Mouse (Mus musculus) frontal cortex, adult 2 months (tissue): ENCODE data around the gene Tspan31. TPM values are rescaled to one million over a fixed set of nuclear protein-coding genes. Genes with fewer than 3 reads are reported as not detected.
"Not testable (repeated sequence)": the region's sequence is repeated elsewhere in the genome, so short reads cannot be mapped to it uniquely, and the experiment has no call there.

Experiments used
- DNase-seq, 2 experiments: peaks; one replicate each; pipeline ENCODE4 v3.0.0; 2022; ENCODE audit warnings: low spot score in 1 of 2; ENCODE audit errors: extremely low spot score in 1 of 2
- polyA plus RNA-seq: library from polyadenylated mRNA; depleted of rRNA; stranded (reverse); fragments of >200 nt; gene quantifications from 2 replicates; pipeline ENCODE4 v1.2.3, GENCODE M21; 2012

The Tspan31 gene
- polyA plus RNA-seq, 1 experiment, result 89.9 TPM

DNA sequence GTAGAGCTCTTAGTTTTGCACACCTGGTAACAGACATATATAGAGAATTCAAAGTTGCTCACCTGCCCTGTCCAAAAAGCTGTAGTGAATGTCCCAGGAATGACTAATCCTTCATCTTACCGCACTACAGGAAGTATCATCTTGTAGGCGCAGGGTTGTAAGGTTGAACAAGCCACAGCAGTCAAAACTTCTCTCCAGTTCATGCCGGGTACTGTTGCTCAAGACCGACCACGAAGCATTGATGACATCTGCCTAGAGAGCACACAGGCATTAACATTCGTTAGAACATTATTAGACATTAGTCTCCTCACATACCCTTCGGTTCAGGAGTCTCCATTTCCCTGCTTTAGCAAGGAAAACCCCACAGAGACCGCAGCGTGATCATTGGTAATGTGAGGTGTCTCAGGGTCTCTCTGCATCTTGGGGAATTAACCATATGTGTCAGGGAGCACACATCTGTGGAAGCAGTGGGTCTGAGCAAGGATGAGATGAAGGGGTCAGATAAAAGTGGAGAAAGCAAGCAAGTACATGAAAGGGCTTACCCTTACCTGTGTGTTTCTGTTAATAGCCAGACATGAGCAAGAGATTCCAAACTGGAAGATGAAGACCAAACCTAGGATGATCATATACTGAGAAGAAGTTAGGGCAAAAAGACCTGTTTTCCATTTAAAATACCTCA lies 1.6 kb downstream of the Tspan31 start:
- no peak for DNase-seq

DNA sequence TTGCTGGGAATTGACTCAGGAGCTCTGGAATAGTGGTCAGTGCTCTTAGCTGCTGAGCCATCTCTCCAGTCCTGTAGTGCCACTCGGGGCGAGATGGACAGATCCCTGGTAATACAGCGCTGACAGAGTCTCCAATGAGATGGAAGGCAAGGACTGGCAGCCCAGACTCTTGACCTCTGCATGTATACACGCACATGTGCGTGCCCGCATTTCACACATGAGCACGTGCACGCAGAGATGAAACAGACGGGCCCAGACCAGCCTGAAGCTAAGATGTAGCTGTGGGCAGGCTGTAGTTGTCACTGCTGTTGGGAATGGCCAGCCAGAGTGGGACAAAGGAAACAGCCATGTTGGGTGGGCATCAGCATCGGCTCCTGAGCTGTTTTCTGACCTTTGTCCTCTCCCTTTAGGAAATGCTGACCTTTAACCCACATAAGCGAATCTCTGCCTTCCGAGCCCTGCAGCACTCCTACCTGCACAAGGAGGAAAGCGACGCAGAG lies 3.5 kb downstream of the Tspan31 start:
- DNase-seq, result no peak

DNA sequence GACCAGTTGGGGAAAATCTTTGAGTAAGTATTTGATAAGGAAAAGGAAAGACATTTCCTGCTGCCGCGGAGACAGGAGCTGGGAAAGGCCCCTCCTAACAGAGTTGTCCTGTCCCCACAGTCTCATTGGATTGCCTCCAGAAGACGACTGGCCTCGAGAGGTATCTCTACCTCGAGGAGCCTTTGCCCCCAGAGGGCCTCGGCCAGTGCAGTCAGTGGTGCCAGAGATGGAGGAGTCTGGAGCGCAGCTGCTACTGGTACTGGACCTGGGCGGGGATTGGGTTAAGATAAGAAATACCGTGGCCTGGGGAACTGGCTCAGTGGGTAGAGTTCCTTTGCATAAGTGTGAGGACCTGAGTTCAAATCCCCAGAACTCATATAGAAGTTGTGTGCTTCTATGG lies 4.1 kb downstream of the Tspan31 start:
- no peak for DNase-seq

DNA sequence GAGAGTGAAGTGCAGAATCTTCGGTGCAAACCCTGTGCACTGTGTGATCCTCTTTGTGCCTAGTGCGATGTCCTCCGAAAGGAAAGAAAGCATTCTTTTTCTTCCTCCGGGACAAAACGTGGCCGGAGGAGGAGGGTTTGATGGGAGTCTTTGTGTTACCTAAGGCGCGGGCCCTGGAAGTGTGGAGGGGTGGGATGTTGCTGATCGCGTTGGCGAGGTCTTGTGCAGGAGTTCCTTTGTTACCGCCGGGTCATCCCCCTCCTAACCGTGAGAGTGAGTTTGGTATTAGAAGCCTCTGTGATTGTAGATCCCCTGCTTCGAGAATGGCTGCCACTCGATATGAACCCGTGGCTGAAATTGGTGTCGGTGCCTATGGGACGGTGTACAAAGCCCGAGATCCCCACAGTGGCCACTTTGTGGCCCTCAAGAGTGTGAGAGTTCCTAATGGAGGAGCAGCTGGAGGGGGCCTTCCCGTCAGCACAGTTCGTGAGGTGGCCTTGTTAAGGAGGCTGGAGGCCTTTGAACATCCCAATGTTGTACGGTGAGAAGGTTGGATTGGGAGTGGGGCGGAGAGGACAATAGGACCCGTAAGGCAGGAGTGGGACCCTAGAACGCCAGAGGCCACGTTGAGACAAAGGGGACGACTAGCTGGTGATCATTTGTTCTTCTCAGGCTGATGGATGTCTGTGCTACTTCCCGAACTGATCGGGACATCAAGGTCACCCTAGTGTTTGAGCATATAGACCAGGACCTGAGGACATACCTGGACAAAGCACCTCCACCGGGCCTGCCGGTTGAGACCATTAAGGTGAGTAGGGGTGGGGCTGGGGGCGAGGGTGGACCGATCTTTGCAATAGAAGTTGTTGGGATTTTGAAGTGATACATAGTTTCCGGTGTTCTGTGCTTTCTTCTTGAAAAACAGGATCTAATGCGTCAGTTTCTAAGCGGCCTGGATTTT lies 5.9 kb downstream of the Tspan31 start:
- DNase-seq, result no peak

DNA sequence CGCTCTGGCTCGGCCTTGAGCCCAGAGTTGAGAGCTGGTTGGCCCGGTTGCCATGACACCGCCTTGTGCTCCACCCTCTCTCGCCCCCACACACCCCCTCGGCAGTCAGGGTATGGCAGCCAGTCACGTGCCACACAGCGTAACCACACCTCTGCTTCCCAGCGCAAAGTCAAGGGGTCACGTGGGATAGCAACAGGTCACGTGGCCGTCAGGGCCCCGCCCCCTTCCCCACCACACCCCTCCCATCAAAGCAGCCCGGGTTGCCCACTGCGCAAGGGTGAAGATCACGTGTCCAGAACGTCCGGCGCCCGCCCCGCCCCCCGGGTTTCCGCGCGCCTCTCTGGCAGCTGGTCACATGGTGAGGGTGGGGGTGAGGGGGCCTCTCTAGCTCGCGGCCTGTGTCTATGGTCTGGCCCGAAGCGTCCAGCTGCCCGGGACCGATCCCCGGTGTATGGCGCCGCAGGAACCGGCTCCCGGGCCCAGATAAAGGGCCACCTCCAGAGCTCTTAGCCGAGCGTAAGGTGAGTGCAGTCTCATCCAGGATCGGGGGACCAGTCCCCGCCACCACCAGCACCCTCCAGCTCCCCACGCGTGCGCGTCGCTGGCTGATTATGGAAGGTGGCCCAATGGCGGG lies 6.7 kb downstream of the Tspan31 start, which contains the start of gene Cdk4:
TSS of gene Cdk4 (plus strand) at position 296 of the 634 bp plus-strand sequence.
- DNase-seq, result peak; percentile 97 to 99

DNA sequence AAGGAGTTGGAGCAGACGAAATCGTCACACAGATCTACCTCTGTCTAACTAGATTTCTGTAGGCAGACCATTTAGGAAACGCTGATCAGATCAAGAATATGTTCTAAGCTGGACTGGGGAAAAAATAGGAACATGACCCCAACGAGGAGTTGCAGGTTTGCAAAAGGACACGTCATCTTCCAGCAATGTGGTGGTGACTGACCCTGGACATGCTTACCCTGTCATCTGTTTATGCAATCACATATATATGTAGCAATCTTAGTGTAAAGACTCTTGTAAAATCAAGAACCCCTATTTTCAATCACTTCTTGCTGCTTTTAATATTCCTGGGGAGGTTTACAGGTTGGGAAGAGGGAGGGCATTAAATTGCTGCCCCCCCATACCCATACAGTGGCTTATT lies 7.6 kb downstream of the Tspan31 start:
- DNase-seq, result no peak

DNA sequence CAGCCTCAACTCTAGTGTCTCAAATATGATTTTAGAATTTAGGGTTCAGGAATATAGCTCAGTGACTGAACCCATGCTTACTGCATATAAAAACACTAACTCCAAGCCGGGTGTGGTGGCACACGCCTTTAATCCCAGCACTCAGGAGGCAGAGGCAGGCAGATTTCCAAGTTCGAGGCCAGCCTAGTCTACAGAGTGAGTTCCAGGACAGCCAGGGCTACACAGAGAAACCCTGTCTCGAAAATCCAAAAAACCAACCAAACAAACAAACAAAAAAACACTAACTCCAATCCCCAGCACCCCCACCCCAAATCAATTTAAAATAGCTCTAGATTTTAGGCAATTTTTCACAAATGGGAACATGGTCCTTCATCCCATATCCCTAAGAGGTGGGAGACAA lies 8.0 kb downstream of the Tspan31 start:
- DNase-seq, result not testable (repeated sequence)

DNA sequence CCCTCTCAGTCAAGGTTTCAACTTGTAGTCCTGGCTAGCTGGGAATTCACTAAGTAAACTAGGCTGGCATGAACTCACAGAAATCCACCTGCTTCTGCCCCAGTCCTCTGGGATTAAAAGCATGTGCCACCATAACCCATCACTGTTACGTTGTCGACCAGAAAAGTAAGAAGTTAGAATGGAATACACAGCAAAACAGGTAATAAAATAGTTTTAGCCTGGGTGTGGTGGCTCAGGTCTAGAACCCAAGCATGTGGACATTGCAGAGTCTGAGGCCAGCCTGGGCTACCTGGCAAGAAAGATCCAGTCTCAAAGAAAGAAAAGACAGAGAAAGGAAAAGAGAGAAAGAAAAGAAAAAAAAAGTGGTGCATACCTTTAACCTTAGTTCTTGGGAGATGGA lies 8.6 kb downstream of the Tspan31 start:
- no peak for DNase-seq

DNA sequence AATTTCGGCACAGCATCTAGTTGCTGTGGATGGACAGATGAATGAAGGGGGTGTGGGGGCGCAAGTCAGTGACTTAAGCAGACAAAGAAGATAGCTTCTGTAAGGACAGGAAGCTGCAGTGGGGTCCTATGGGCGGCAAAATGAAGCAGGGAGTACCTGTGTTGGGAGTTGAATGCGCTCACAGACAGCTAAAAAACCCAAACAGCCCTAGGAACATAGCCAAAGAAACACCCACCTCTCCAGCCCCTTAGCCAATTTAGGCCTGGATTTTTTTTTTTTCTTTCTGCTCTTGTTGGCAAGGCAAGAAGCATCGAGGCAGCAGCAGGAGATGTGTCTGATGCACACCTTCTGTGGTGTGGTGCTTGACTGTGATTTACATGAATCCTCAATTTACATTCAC lies 9.0 kb downstream of the Tspan31 start:
- DNase-seq, result no peak

DNA sequence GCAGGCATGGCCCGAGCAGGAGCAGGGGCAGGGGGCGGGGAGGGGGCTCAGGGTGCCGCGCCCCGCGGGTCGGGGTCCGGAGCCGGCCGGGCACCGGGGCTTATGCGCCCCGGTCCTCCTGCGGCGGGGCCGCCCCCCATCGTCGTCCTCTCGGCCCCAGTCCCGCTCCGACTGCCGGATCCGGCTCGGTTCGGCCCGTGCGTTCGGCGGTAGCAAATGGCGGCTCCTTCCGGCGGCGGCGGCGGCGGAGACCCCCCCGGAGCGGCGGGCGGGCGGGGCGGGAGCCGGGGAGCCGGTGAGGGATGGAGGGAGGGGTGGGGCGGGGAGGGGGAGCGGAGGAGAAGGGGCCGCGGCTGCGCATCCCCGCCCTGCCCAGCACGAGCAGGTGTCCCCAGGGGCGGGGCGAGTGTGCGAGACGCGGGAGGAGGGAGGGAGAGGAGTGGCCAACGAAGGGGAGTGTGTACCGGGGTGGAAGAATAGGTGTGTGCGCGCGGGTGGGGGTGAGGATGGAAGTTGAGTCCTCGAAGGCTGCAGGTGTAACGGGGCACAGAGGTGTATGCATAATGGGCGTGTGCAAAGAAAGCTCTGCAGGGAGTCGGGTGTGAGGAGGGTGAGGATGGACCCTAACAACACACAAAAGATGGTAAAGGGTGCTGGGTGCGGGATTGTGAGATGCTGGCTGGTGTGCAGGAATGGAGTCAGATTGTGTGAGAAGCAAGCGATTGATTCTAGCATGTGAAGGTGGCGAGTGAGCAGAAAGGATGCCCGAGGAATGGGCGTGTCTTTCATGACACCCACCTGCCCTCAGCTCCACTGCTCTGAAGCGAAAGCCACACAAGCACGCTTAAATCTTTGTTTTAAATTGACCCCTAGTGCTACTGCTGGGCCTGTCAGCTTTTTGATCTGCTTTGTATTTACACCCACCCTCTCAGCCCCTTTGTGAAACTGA lies 9.8 kb downstream of the Tspan31 start, which contains the start of gene March9:
TSS of gene March9 (minus strand) at position 217 of the 949 bp plus-strand sequence.
- peak in 1 of 2 experiments; percentile 80 for DNase-seq

DNA sequence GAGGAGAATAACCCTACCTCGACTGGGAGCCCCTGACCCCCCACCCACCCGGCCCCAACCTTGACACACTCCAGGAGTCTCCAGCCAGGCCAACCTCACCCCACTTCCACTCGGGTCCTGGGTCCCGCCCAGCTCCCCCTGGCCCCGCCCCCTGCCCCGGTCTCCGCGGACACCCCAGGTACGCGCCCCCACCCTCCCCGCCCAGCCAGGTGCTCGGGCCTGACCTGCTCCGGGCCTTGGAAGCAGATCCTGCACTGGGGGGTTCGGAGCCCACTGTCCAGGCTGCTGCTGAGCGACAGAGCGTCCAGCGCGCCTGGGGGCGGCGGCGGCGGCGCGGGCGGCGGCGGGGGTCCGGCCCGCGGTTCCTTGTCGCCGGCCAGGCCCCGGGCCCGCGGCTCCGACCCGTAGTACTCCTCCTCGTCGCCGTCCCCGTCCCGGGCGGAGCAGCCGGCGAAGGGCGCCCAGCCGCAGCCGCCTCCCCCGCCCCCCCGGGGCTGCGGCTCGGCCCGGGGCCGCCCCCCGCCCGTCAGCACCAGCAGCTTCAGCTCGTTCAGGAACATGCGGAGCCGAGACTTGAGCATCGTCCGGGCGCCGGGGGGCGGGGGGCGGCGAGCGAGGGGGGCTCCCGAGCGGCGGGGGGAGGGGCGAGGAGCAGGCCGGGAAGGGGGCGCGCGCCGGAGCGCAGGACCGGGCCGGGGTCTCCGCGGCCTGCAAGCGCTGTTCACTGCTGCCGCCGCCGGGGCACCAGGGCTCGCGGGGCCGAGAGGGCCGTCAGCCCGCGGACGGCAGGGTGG lies 10.7 kb downstream of the Tspan31 start:
- DNase-seq, result no peak

DNA sequence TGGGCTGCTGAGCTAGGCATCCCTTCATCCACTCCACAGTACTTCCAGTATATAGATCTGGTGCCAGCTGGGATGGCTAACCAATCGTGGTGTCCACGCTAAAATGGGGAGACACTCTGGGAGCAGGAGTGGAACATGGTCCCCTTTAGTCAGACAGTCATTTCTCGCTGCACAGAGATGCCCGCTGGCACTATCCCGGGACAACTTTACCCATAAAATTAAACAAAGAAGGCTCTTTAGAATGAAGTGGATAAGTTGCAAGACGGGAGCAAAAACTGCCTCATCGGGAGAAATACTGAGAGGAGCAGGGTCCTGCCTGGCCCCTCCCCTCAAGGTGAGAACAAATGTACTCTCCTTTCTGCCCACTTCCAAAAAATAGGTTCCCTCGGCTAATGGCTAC lies 11.4 kb downstream of the Tspan31 start:
- no peak for DNase-seq

DNA sequence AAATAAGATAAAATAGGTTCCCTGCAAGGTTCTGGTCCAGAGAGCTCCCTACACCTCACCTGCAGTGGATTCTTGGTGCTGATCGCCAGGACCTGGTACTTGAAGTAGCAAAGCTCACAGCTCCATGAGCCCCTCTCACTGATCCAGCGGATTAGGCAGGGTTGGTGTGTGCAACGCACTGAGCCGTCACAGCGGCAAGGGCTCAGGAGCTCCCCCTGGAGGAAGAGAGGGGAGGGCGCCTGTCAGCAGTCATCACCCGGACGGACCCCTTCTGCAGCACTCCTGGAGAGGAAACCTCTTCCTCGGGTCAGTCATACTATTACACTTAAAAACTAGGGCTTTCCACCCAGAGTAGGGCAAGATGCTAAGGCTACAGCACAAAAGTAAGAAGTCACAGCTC lies 11.9 kb downstream of the Tspan31 start:
- DNase-seq, result peak in 1 of 2 experiments; percentile 87

DNA sequence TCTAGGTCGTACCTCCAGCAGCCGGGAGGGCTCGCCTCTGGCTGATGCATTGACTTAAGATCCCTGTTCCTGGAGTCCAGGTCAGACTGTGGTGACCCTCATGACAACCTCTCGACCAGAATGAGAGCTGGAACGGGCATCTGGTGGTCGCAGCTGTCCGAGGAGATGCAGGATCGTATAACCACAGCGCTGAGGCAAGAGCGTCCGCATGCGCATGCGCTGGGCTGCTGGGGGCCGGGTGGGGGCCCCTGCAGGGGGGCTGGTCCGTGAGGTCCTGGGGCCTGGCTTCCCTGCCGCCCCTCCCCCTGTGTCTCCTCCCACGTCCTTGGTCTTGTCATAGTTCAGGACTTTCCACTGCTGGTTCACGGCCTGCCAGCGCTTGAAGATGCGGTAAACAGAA lies 13.6 kb downstream of the Tspan31 start:
- no peak for DNase-seq

DNA sequence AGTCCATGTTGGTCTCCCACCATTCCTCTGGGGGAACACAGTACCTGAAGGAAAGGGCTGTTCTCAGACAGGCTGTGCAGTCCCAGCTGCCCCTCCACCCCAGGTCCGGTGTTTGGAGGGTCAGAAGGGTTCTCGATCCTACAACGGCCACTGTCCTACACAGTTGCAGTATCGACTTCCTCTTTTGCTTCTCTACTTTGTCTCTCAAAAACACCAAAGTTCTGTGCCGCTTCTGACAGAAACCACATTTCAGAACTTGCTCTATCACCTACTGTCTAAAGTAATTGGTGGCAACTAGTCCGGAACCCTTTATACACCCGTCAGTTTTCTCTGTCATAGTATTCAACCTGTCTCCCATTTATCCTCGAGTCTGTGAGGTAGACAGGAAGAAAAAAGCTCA lies 14.7 kb downstream of the Tspan31 start:
- no peak for DNase-seq

DNA sequence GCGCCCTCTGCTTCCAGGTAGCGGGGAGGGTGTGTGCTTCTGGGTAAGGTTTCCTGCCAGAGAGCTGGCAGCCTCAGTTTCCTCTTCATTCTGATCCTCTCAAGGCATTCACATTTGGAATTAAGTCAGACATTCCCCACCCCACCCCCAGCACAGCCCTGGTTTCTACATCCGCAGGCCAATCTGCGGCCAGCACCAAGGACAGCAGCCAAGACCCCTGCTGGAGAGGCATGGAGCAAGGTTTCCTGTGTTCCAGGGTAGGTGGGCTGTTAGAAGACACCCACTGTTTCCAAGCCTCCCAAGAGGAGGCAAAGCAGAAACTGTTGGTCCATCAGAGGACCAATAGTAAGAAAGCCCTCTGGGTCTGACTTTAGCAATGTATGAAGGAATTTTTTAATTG lies 15.4 kb downstream of the Tspan31 start:
- DNase-seq, result no peak

DNA sequence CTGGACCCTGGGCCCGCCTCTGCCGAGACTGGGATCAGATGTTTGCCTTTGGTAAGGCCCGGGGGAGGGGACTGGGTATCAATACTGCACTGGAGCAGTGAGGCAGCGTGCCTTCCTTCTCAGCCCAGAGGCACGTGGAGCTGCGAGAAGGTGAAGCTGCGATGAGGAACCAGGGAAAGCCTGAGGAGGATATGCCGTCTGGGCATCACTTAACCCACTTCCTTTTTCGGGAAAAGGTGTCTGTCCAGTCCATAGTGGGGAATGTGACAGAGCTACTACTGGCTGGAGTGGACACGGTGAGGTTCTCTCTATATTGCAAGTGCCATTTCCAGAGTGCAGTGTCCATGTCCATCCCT lies 20.0 kb downstream of the Tspan31 start:
- DNase-seq, result no peak

DNA sequence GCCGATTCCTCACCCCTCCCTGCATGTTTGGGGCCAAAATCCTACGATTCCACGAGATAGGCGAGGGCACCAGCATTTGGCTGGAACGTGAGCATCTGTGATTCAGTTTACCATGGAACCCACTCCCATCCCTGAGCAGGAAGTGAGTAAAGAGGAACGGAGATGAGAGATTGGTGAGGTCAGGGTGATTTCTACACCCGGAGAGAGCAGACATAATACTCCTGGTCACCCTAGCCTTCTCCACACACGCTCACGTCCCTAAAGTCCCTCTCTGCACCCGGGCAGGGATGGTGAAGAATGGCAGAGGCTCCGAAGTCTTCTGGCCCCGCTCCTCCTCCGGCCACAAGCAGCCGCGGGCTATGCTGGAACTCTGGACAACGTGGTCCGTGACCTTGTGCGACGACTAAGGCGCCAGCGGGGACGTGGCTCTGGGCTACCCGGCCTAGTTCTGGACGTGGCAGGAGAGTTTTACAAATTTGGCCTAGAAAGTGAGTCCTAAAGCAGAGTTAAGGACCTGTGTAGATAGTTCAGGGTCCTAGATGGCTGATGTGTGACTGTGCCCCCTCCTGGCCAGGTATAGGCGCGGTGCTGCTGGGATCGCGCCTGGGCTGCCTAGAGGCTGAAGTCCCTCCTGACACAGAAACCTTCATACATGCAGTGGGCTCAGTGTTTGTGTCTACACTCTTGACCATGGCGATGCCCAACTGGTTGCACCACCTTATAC lies 20.5 kb downstream of the Tspan31 start:
- no peak for DNase-seq
